Mouse (Mus musculus) urinary bladder, adult 18-20 months (tissue): ENCODE data around the gene Kcnmb1.

Source experiments
- DNase-seq, 2 experiments: peaks; one replicate each; pipeline ENCODE4 v3.0.0; 2022; ENCODE audit warnings: low spot score in 2 of 2, mixed read lengths in 2 of 2

Gene Kcnmb1

DNA sequence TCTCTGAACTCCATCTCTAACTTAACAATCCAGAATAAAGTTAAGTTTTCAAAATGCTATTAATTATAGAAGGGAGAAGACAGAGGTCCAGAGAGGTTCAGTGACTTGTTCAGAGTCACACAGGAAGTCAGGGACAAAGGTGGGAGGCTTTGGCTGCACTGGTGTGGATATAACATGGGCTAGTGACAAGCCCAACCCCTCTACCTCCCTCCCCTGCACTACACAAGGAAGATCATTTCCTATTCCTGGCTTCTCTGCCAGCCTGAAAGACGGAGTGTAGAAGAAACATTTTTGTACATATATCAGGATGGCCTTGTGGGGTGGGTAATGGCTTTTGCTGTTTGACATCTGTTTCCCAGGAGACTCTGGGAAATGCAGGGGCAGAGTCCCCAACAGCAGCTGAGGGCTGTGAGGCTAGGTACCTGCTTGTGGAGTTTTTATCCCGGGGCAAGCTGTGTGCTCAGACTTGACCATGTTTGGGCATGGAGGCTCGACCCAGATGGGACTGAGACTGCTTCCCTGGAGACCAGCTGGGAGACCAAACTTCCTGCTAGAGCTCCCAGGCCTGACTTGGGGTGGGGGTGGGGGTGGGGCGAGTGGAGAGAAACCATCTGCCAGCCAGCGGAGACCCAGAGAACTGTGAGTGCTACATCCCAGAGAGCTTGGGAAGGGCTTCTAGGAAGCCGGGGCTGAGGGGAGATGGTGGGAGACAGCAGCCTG lies at the start of gene Kcnmb1:
TSS of gene Kcnmb1 (plus strand) at position 326 of the 720 bp plus-strand sequence.
- no peak for DNase-seq

DNA sequence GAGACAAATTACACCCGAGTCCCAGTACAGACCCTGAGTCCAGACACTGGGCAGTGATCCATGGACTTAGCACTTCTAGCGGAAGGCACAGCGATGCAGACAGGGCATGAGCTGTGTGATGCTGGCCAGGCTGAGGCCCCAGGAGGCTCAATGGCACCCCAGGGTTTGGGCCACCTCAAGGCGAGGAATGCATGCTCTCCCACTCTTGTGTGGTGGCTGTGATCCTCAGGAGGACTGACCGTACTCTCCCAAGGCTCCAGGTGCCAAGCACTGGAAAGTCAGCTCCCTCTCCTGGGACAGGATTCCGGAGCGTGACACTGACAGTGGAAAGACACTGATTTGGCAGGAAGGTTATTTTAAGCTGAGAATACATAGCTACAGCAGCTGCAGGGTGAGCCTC lies 49.8 kb upstream of the Kcnmb1 start:
- no peak for DNase-seq

DNA sequence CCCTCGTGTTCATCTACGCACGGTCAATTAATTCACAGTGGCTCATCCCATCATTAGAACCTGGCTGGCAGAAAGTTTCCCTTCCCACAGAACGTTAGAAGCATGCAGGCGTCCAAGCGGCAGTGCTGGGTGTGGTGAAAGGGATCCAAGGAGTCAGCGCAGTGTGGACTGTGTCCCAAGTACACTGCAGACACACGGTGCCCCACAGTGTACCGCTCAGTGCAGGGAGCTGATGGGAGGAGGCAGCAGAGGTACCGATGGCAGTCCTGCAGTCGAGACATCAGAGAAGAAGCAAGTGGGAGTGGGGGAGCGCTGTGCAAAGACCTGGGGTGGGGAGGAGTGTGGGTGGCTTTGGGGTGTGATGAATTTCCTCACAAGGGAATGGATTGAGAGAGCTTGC lies 48.6 kb upstream of the Kcnmb1 start:
- no peak for DNase-seq

DNA sequence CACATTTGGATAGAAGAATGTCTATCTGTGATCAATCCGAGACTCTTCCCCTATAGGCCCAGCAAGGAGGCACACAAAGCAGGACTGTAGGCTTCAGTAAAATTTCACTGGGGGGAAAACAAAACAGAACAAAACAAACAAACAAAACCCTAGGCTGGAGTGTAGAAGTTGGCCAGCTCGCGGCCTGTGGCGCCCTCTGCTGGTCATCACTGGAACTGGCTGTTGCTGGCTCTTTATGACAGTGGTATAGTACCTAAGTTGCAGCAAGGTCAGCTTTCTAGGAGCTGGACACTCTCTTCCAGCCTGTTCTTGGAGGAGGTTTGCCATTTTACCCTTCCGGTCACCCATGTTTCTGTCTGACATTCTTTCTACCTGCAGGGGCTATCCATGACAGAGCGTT lies 45.2 kb upstream of the Kcnmb1 start:
- DNase-seq = peak; percentile 31 to 70

DNA sequence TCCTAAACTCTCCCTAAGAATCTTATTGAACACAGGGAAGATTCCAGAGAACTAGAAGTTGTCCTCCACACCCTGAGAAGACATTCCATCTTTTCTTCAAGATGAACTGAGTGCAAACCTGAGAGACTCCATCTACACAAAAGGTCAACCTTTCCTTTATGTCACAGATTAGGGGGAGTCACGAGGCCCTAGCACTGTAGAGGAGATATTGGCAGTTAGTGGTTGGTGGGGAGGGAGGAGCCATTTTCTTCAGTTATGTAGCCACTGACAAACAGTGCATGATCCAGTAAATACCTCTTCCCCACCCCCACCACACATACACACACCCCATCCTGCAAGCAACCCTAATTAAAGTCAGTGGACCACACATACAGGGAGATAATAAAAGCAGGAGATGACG lies 44.4 kb upstream of the Kcnmb1 start:
- no peak for DNase-seq

DNA sequence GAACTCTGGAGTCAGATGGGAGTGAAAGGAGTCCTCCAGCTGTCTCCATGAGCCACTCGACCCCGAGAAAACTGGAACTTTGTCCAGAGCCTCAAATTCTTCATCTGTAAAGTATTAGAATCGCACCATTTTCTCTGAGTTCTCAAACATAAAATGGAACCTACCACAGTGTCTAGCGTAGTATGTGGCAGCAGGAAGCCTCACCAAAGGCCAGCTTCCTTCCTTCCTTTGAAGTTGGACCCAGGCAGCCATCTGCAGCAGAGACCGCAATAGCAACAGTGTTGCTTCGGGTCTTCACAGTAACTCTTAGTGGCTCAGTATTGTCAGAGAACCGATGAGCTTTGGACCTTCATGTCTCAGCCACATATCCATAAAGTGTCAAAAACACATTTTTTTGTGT lies 43.0 kb upstream of the Kcnmb1 start:
- DNase-seq = no peak

DNA sequence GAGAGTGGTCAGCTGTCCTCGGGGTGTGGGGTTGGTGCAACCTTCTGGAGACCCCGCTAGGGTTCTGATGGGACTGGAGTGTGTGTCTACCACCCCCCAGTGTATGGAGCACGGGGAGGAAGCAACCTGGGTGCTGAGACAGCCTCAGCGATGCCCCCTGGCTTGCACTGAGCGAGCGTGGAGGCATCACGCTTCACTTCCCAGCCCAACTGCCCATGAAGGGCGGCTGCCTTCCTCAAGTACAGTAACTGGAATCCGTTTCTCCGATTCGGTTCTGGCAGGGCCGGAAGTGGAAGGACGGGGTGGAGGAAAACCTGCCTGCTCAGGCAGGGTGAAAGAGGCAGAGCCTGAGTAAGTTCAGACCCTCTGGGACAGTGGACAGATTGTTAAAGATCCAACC lies 41.4 kb upstream of the Kcnmb1 start:
- DNase-seq = no peak

DNA sequence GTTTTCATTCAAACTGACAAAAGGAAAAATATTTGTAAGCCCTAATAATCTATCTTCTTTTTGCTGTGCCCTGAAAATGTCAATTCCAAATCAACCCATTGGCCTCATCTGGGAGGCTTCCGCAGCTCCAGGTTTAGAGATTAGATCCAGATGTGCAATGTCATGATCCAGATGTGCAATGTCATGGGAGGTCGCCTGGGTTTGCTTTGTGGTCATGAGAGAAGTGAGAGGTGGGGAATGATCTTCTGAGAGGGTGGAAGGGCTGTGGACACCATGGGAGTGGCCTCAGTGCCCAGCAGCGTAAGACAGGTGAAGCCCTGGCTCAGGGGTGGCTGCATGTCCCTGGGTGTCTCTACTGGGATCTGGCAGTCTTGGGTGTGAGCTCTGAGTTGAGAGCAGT lies 39.8 kb upstream of the Kcnmb1 start:
- DNase-seq = no peak

DNA sequence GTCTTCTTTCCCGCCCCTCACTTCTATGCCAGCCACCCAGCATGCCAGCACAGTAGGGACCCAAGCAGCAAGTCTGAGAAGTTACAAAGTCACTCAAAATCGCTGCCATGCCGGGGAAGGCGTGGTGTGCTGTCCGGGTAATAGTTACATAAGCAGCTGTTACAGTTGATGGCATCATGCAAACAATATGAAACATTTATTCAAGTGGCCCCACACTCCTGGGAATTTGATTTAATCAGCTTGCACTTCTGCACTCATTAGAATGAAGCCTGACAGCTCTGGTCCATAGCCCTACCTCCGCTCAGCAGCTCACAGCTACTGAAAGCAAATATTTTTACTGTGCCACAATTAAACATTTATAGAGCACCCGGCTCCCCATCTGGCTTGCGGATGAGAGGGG lies 37.0 kb upstream of the Kcnmb1 start:
- DNase-seq = no peak

DNA sequence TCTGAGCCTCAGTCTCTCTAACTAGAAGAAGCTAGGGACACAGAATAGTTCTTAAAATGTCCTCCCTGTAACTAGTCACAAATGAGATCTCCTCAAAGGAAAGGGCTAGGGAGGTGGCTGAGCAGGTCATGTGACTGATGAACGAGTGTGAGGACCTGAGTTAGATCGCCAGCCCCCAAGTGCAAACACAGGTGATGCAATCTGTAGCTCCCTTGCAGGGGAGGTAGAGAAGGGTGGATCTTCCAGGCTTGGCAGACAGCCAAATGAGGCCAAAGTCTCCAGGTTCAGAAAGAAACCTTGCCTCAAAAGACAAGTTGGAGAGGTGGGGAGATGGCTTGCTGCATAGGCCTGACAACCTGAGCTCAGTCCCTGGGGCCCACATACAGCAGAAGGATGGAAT lies 36.3 kb upstream of the Kcnmb1 start:
- no peak for DNase-seq

DNA sequence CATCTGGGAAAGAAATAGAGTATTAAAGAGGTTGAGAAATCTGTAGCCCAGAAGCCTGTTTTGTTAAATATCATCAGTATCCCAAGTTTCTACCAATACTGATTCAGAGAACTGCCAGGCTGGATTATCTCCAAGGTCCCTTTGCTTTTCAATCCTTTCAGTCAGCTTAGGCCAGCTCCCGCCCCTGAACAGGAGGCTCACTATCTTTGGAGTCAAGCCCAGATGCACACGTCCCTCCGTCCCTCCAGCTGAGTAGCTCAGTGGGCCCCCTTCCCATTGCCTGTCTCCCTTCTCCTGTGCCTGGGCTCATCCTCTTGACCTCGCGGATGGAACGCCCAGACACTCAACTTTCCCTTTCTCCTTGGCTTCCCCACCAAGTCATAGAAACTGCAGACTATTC lies 35.5 kb upstream of the Kcnmb1 start:
- no peak for DNase-seq

DNA sequence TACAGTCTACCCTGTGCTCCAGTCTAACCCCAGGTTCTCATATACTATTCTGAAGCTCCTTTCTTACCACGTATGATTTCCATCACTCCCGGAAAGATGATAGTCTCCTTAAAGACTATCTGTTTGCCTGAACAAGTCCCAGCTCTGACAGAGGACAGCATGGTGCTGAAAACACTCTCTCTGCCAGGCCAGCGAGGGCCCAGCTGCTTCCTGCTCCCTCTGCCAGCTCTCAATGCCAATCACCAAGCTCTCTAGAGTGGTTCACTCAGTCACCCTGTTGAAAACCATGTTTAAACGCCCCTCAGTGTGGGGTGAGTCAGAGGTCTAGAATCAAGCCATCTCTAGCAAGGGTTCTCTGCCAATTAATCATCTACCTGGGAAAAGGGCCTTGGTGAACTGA lies 35.0 kb upstream of the Kcnmb1 start:
- no peak for DNase-seq

DNA sequence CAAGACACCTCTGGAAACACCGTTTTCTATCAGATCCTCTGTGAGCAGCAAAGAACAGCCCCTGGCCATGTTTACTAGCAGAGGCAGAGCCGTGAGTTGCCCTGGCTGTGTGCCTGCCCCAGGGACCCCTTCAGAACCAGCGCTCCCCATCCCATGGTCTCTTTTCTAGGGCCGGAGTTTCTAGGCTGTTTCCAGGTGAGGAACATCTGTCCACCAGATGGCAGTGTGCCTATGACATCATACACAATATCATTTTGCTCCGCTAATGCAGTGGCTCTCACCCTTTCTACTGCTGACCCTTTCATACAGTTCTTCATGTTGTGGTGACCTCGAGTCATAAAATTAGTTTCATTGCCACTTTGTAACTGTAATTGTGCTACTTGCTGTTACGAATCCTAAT lies 34.2 kb upstream of the Kcnmb1 start:
- DNase-seq = no peak

DNA sequence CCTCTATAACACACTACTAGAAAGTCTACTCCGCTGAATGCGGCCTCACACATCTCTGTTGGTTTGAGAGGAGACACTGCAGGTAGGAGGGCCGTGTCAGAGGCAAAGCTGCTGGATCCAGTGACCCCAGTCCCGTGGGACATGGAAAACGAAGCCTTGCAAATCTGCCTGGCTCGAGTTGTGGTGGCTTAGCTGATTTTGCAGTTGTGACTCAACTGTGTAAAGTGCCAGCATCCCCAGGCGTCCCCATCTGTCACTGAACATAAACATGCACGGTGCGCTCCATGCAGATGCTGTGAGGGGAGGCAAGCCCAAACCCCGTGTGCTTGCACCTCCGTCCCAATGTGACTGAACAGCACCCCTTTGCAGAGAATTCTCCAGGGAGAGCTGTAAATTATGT lies 33.4 kb upstream of the Kcnmb1 start:
- no peak for DNase-seq

DNA sequence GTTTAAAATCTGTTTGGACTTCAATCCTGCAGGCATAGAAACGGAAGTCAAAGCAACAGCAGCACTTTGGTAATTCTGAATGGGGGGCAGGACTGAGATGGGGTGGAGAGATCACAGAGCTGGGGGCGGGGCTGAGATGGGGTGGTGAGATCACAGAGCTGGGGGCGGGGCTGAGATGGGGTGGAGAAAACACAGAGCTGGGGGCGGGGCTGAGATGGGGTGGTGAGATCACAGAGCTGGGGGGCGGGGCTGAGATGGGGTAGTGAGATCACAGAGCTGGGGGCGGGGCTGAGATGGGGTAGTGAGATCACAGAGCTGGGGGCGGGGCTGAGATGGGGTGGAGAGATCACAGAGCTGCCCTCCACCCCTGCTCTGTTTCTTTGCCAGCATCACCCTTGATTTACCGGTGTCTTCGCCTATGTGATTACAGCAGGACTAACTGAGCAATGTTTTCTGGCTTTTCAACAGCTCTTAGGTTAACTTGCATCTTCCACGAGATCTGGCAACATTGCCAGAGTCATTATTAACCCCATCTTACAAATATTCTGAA lies 30.9 kb upstream of the Kcnmb1 start:
- DNase-seq = no peak

DNA sequence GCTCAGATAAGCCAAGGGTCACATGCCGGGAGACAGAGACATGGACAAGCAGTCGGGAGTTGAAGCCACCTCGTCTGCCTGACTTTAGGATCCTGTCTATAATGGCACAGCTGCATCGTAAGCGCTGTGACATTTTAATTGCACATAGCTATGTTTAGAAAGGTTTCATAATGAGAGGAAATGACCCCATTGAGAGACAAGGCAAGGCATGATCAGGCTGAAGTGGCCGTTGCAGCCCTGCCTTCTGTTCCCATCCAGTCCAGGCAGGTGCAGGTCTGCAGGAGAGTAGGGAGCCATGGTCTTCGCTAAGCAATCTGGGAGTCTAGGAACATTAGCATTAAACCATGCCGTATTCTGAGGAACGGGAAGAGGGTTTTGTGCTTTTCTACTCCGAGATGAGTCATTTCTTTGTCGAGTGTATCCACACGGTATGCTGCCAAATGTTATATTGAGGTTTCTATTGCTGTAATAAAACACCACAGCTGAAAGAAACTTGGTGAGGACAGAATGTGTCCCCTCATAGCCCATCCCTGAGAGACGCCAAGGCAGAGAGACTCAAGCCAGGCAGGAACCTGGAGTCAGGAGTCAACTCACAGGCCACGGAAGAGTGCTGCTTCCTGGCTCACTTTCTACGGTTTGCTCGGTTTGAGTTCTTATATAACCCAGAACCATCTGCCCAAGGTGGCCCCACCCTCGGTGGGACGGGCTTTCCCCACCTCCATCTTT lies 30.3 kb upstream of the Kcnmb1 start:
- DNase-seq = no peak

DNA sequence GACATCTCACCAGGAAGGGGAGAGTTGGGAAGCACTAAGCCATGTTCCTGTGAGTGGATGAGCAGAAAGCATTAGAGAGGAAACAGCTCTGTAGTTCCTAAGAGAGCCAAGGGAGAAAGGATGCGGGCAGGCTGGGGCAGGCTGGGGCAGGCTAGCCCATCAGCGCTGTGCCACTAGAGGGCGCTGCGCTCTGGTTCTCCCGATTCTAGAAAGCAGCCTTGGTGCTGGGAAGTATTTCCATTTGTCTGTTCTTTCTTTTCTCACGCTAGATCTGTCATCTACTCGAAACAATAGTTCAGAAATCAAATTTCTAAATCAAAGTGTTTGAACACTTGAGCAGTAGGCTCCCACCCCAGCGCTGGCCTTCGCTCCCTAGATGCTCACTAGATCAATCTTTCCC lies 28.5 kb upstream of the Kcnmb1 start:
- DNase-seq = no peak

DNA sequence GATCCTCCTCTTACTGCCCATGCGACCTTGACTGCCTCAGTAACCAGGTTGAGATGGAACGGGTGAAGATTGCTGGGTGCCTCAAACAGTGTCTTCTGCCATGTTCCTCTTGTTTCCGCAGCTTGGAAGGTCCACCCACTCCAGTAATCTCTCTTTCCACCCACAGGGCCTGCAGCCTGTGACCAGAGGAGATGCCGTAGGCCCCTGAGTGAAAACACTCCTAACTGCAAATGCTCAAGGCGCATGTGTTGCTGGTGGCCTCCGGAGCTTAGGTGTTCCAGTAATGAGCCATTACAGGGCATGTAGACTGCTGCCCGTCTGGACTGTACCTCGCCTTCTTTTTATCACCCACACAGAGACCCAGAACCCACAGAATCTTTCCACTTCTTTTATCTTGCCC lies 25.2 kb upstream of the Kcnmb1 start:
- DNase-seq = no peak

DNA sequence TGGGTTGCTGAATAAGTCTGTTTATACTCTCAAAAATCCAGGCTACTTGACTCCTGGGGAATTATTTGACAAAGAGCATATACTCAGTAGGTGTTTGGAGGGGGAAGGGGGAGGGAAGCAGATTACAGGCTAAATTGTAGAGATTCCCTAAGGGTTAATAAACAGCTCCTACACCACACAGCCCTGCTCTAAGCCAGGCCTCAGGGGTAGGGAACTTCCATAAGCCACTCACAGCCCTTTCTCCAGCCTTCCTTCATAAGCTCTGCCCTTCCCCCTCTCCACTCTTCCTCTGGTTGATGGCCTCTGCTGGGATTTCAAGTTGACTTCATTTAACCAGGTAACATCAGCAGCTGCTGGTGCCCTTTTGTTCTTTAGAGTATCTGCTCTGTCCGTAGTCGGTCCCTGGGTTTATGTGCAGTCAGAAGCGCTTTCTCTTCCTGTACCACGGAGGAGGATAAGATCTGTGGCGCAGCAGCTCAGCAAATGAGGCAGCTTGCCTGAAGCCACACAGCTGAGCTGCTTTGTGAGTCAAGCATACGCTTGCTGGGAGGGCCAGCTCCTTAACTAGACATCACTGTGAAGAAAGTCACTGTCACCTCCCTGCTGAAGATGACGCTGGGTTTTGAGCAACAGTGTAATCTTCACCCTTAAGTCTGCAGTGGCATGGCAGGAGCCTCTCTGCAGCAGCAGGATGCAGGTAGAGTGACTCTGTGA lies 24.1 kb upstream of the Kcnmb1 start:
- DNase-seq = no peak

DNA sequence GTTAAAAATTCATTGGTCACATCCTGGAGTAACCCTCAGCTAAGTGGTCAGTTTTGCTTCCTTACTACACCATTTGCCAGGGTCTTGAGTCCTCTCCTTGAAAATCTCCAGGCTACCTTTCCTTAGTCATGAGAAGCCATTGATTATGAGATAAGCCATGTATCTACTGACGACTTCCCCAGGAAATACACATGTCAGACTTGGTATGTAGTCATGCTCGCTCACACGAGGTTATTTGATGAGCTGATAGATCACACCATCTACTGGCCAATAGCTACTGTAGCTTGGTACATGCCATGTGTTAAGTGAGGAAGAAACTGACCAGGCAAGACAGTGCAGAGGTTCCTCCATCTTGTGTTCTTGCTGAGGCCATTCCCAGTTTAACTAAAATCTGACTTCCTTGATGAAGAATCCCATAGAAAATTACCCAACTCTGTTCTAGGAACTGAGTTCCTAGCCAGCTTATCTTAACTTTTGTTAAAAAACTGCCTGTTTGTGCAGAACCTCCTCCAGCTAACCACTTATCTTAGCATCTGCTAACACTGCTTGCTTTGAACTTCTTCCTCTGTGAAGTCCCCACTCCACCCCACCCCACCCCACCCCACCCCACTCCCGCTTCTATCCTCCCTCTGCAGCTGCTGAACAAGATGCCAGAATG lies 23.2 kb upstream of the Kcnmb1 start:
- no peak for DNase-seq

DNA sequence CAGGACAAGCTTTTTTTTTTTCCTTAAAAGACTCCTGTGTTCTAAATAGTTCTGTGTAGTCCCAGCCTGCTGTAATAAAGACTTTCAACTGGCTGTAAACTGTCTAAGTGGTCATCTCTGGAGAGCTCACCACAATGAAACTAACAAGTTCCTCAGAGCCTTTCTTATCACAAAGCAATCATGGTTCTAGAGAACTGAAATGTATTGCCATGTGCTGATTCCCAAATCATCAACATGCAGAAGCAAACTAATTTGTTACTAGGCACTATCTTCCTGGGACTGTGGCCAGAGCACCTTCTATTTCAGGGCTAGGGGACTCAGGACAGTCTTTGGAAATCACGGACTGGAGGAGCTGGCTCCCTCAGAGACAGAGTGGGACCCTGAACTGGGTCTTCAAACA lies 19.2 kb upstream of the Kcnmb1 start:
- no peak for DNase-seq
